Mouse (Mus musculus): ENCODE results near the gene Tle3. TPM values are rescaled to one million over a fixed set of nuclear protein-coding genes. Genes with fewer than 3 reads are reported as not detected.

Gene Tle3
- total RNA-seq, 2 experiments from 2014 or later = 4.7 to 12.9 TPM

- no peak overlapping the region for H3K4me3 ChIP-seq
- intact Hi-C loops (cut with DNase I) = no loop called here
- no peak for TF ChIP-seq CTCF (IDR thresholded peaks at IDR 0.05)
- H3K27ac ChIP-seq = no peak overlapping the region
- DNase-seq = no peak
These were observed 34.5 kb upstream of the Tle3 start for GRCm38 (mm10) chr9:61337665-61338064.

- H3K27ac ChIP-seq = no peak overlapping the region
- no peak for DNase-seq
- TF ChIP-seq CTCF (IDR thresholded peaks at IDR 0.05) = no peak
- no peak overlapping the region for H3K4me3 ChIP-seq
- intact Hi-C loops (cut with DNase I) = no loop called here
These were observed 32.9 kb upstream of the Tle3 start for GRCm38 (mm10) chr9:61339311-61339710.

GRCm38 (mm10) chr9:61340333-61340732 is 31.8 kb upstream of the Tle3 start:
- Histone ChIP-seq H3K4me3 (no peak overlapping the region), H3K27ac (no peak overlapping the region)
- intact Hi-C loops (cut with DNase I) = no loop called here
- no peak for DNase-seq
- TF ChIP-seq CTCF (IDR thresholded peaks at IDR 0.05) = no peak

GRCm38 (mm10) chr9:61342297-61342696 is 29.9 kb upstream of the Tle3 start:
- H3K4me3 ChIP-seq = no peak overlapping the region
- intact Hi-C loops (cut with DNase I) = no loop called here
- no peak for DNase-seq
- H3K27ac ChIP-seq = no peak overlapping the region
- no peak for TF ChIP-seq CTCF (IDR thresholded peaks at IDR 0.05)

DNA sequence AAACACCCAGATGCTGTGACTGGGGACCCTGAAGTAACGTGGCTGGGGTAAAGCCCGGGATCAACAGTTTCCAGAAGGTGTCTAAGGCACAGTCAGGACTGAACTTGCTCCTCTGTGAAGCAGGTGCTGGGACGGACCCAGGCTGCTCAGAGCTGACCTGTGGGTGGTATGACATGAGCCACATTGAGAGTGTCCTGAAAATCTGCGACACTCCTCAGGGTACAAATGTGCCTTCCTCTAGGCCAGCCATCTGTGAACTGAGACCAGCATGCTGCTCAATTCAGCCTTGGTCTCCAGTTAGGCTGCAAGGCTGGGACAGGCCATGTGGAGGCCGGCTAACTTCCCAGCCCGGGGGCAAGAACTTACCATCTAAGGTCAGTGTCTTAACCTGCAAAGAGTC is 27.5 kb upstream of the Tle3 start:
- Histone ChIP-seq H3K27ac (no peak overlapping the region), H3K4me3 (no peak overlapping the region)
- no peak for TF ChIP-seq CTCF (IDR thresholded peaks at IDR 0.05)
- no peak for DNase-seq
- intact Hi-C loops (cut with DNase I) = no loop called here

GRCm38 (mm10) chr9:61347011-61347410 is 25.2 kb upstream of the Tle3 start:
- H3K4me3 ChIP-seq = no peak overlapping the region
- TF ChIP-seq CTCF (IDR thresholded peaks at IDR 0.05) = no peak
- intact Hi-C loops (cut with DNase I) = no loop called here
- no peak for DNase-seq
- no peak overlapping the region for H3K27ac ChIP-seq

GRCm38 (mm10) chr9:61348036-61348435 is 24.1 kb upstream of the Tle3 start:
- no peak for DNase-seq
- TF ChIP-seq CTCF (IDR thresholded peaks at IDR 0.05) = no peak
- intact Hi-C loops (cut with DNase I) = no loop called here
- Histone ChIP-seq H3K27ac (no peak overlapping the region), H3K4me3 (no peak overlapping the region)

DNA sequence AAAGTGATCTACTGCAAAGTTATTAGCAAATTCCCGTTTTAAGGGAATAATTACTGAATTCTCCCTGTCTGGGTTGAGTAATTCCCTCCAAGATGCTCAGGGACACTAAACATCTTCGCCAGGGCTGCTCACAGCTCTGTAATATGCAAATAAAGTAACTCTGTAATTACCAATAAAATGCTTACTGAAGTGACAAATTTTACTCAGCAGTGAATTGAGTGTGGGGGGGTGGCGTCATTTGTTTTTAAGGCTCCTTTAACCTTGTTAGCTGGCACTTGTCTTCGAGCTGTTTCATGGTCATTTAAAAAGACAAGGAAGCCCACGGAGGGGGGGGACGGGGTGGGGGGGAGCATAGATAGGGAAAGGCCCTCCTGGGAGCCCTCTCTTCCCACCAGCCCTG is 23.6 kb upstream of the Tle3 start:
- TF ChIP-seq CTCF (IDR thresholded peaks at IDR 0.05) = no peak
- intact Hi-C loops (cut with DNase I) = no loop called here
- no peak for DNase-seq
- Histone ChIP-seq H3K27ac (no peak overlapping the region), H3K4me3 (no peak overlapping the region)

DNA sequence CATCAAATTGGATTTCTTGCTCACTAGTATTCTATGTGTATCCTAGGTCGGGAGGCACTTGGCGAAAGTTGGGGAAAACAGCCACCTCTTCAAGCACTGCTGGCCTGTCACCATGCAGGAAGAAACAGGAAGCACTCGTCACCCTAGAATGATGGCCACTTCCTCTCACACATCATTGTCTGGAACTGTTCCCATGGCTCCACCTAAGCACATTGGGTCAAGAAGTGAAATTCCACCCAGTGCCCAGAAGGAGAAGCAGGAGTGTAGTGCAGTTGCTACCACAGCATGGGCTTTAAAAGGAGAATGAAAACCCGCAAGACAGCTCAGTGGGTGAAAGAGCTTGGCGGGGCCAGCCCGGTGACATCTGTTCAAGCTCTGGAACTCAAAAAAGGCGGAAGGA is 22.5 kb upstream of the Tle3 start:
- peak; percentile 49 for DNase-seq
- H3K27ac ChIP-seq = no peak overlapping the region
- intact Hi-C loops (cut with DNase I) = no loop called here
- TF ChIP-seq CTCF (IDR thresholded peaks at IDR 0.05) = no peak
- H3K4me3 ChIP-seq = no peak overlapping the region

DNA sequence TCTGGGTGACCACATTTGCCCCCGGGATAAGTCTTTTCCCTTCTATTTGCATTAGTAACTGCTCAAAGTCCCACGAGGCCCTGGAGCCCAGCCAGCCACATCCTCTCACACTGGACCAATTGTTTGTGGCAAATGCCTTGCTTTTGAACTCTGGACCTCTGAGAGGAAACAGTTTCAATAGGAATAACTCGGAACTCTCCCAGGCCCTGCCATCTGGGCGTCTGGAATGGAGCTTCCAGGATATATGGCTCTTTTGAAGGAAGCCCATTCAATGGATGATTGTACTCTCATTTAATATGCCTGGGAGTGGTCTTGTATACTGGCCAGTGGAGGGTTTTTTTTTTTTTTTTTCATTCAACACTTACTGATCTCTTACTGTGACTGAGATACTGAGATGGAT is 21.0 kb upstream of the Tle3 start:
- intact Hi-C loops (cut with DNase I) = no loop called here
- no peak overlapping the region for H3K27ac ChIP-seq
- DNase-seq = peak; percentile 66
- no peak for TF ChIP-seq CTCF (IDR thresholded peaks at IDR 0.05)
- H3K4me3 ChIP-seq = no peak overlapping the region

DNA sequence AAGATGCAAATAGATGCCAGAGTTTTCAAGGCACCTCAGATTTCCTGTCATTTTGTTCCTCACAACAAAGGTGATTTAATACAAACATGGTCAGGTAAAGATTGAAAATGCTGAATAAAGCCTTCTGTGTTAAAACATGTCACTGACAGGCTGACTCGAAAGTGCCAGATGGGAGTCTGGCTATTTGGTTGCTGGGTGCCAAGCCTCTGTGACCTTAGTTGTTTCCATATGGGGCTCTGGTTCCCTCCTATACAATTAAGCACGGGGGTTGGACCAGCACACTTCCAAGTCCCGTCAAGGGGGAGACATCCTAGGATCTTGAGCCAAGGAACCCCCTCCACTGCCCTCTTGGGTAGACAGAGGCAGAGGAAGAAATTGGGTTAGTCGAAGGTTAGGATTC is 13.2 kb upstream of the Tle3 start:
- no peak overlapping the region for H3K4me3 ChIP-seq
- intact Hi-C loops (cut with DNase I) = no loop called here
- DNase-seq = no peak
- H3K27ac ChIP-seq = no peak overlapping the region
- TF ChIP-seq CTCF (IDR thresholded peaks at IDR 0.05) = no peak

DNA sequence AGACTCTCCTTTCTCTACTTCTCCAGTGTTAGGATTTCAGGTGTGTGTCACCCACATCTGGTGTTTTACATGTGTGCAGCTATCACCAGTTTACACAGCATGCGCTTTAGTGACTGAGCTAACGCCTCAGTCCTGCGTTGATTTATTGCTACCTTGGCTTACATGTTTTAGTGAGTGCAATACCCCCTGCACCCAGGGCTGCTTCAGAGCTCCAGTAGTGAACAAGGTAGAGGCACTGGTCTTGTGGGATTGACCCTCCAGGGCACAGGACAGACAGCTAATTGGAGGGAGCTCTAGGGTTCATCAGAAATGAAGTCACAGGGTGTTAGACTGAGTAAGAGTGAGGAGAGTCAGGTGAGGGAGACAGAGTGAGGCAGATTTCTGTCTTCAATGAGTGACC is 12.4 kb upstream of the Tle3 start:
- peak; percentile 4 for DNase-seq
- intact Hi-C loops (cut with DNase I) = no loop called here
- no peak overlapping the region for H3K27ac ChIP-seq
- H3K4me3 ChIP-seq = no peak overlapping the region
- TF ChIP-seq CTCF (IDR thresholded peaks at IDR 0.05) = no peak

DNA sequence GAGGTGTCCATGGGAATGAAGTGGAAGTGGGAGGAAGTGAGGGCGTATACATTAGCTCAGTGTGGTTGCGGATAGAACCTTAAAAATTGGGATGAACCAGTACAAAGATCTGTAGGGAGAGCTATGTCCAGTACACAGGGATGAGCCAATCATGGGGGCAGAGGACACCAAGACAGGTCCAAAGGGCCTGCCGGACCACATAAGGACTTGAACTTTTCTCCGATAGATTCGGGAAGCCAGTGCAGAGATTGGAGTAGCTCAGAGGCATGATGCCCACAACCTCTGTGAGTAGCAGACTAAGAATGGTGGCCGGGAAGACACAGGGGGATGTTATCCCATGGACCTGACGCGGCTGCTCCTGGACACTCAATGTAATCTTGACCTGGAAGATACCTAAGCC is 12.0 kb upstream of the Tle3 start:
- Histone ChIP-seq H3K4me3 (no peak overlapping the region), H3K27ac (no peak overlapping the region)
- DNase-seq = peak; percentile 5
- no peak for TF ChIP-seq CTCF (IDR thresholded peaks at IDR 0.05)
- intact Hi-C loops (cut with DNase I) = no loop called here

- peak; percentile 13 for DNase-seq
- no peak overlapping the region for H3K27ac ChIP-seq
- H3K4me3 ChIP-seq = no peak overlapping the region
- TF ChIP-seq CTCF (IDR thresholded peaks at IDR 0.05) = no peak
- intact Hi-C loops (cut with DNase I) = no loop called here
These were observed 11.2 kb upstream of the Tle3 start for GRCm38 (mm10) chr9:61360727-61361631.

Data from gastrocnemius, adult 2 months (tissue).